Mouse (Mus musculus): ENCODE results near the gene Cdk17. TPM values are rescaled to one million over a fixed set of nuclear protein-coding genes. Genes with fewer than 3 reads are reported as not detected.

The Cdk17 gene
- polyA plus RNA-seq, 2 experiments, result 10.5 to 12.9 TPM

GRCm38 (mm10) chr10:93274277-93274696 lies 113.6 kb downstream of the Cdk17 start:
- Histone ChIP-seq H3K4me2 (ENCODE audit: low read depth) (no peak overlapping the region), H3K9me3 (ENCODE audit: control insufficient read depth, low read length) (no peaks in the 10 kb centered on the region), H3K36me3 (replicated peaks; ENCODE audit: control insufficient read depth, insufficient read depth, low read depth) (no peaks in the 10 kb centered on the region), H3K9ac (replicated peaks) (no peak overlapping the region), H3K4me1 (replicated peaks; ENCODE audit: control insufficient read depth in 2 of 2, insufficient read depth in 2 of 2, low read length in 1 of 2) (peaks cover 0 to 3% of the 10 kb centered on the region in 2 experiments; a peak in 1 of 4 replicates), H3K27me3 (ENCODE audit: control insufficient read depth, insufficient read depth, low read length) (no peaks in the 10 kb centered on the region), H3K4me3 (ENCODE audit: insufficient read depth in 1 of 2, low read depth in 2 of 2, low read length in 2 of 2) (no peak overlapping the region), H3K27ac (no peak overlapping the region)
- DNase-seq (ENCODE audit: low read depth in 3 of 3, low spot score in 3 of 3) (no peak), ATAC-seq (ENCODE audit: insufficient read depth) (no peak)
- no peak for TF ChIP-seq CTCF (IDR thresholded peaks at IDR 0.05; ENCODE audit: low read depth)
- no peak for TF ChIP-seq EP300 (IDR thresholded peaks at IDR 0.05; ENCODE audit: low read depth)
- WGBS (ENCODE audit: insufficient replicate concordance), result 39% methylated on average over 2 of the region's 2 CpGs

GRCm38 (mm10) chr10:93275212-93276136 lies 114.8 kb downstream of the Cdk17 start:
- WGBS (ENCODE audit: insufficient replicate concordance), result 69% methylated on average over 25 of the region's 25 CpGs
- no peak for DNase-seq (ENCODE audit: low read depth in 3 of 3, low spot score in 3 of 3)
- TF ChIP-seq EP300 (IDR thresholded peaks at IDR 0.05; ENCODE audit: low read depth), result no peak
- no peak for TF ChIP-seq CTCF (IDR thresholded peaks at IDR 0.05; ENCODE audit: low read depth)
- Histone ChIP-seq H3K9ac (replicated peaks) (no peak overlapping the region), H3K4me1 (replicated peaks; ENCODE audit: control insufficient read depth in 2 of 2, insufficient read depth in 2 of 2, low read length in 1 of 2) (peaks cover 0 to 3% of the 10 kb centered on the region in 2 experiments; a peak in 1 of 4 replicates), H3K4me3 (ENCODE audit: insufficient read depth in 1 of 2, low read depth in 2 of 2, low read length in 2 of 2) (no peak overlapping the region), H3K36me3 (replicated peaks; ENCODE audit: control insufficient read depth, insufficient read depth, low read depth) (no peaks in the 10 kb centered on the region), H3K4me2 (ENCODE audit: low read depth) (no peak overlapping the region), H3K27me3 (ENCODE audit: control insufficient read depth, insufficient read depth, low read length) (no peaks in the 10 kb centered on the region), H3K27ac (no peak overlapping the region), H3K9me3 (ENCODE audit: control insufficient read depth, low read length) (no peaks in the 10 kb centered on the region)
- no peak for ATAC-seq (ENCODE audit: insufficient read depth)

GRCm38 (mm10) chr10:93276349-93276763 lies 115.7 kb downstream of the Cdk17 start:
- Histone ChIP-seq H3K27ac (no peak overlapping the region), H3K9me3 (ENCODE audit: control insufficient read depth, low read length) (no peaks in the 10 kb centered on the region), H3K36me3 (replicated peaks; ENCODE audit: control insufficient read depth, insufficient read depth, low read depth) (no peaks in the 10 kb centered on the region), H3K27me3 (ENCODE audit: control insufficient read depth, insufficient read depth, low read length) (no peaks in the 10 kb centered on the region), H3K4me2 (ENCODE audit: low read depth) (peak overlapping the region; percentile 8), H3K4me3 (ENCODE audit: insufficient read depth in 1 of 2, low read depth in 2 of 2, low read length in 2 of 2) (no peak overlapping the region), H3K9ac (replicated peaks) (no peak overlapping the region), H3K4me1 (replicated peaks; ENCODE audit: control insufficient read depth in 2 of 2, insufficient read depth in 2 of 2, low read length in 1 of 2) (peaks cover 0 to 3% of the 10 kb centered on the region in 2 experiments; a peak in 1 of 4 replicates)
- ATAC-seq (ENCODE audit: insufficient read depth) (no peak), DNase-seq (ENCODE audit: low read depth in 3 of 3, low spot score in 3 of 3) (no peak)
- WGBS (ENCODE audit: insufficient replicate concordance), result 48% methylated on average over 16 of the region's 16 CpGs
- TF ChIP-seq CTCF (IDR thresholded peaks at IDR 0.05; ENCODE audit: low read depth), result no peak
- TF ChIP-seq EP300 (IDR thresholded peaks at IDR 0.05; ENCODE audit: low read depth), result no peak

GRCm38 (mm10) chr10:93276857-93277256 lies 116.2 kb downstream of the Cdk17 start:
- H3K27me3 ChIP-seq (ENCODE audit: control insufficient read depth, insufficient read depth, low read length), result no peaks in the 10 kb centered on the region
- H3K4me1 ChIP-seq (replicated peaks; ENCODE audit: control insufficient read depth in 2 of 2, insufficient read depth in 2 of 2, low read length in 1 of 2), result peaks cover 0 to 3% of the 10 kb centered on the region in 2 experiments; a peak in 1 of 4 replicates
- H3K36me3 ChIP-seq (replicated peaks; ENCODE audit: control insufficient read depth, insufficient read depth, low read depth), result no peaks in the 10 kb centered on the region
- H3K4me3 ChIP-seq (ENCODE audit: insufficient read depth in 1 of 2, low read depth in 2 of 2, low read length in 2 of 2), result no peak overlapping the region
- WGBS (ENCODE audit: insufficient replicate concordance), result 67% methylated on average over 9 of the region's 9 CpGs
- H3K9ac ChIP-seq (replicated peaks), result no peak overlapping the region
- no peak for DNase-seq (ENCODE audit: low read depth in 3 of 3, low spot score in 3 of 3)
- TF ChIP-seq CTCF (IDR thresholded peaks at IDR 0.05; ENCODE audit: low read depth), result no peak
- no peak for TF ChIP-seq EP300 (IDR thresholded peaks at IDR 0.05; ENCODE audit: low read depth)
- no peaks in the 10 kb centered on the region for H3K9me3 ChIP-seq (ENCODE audit: control insufficient read depth, low read length)
- no peak for ATAC-seq (ENCODE audit: insufficient read depth)
- H3K4me2 ChIP-seq (ENCODE audit: low read depth), result no peak overlapping the region; the same call in 1 of the 2 replicates
- no peak overlapping the region for H3K27ac ChIP-seq

GRCm38 (mm10) chr10:93278361-93278760 lies 117.7 kb downstream of the Cdk17 start:
- no peak overlapping the region for H3K4me3 ChIP-seq (ENCODE audit: insufficient read depth in 1 of 2, low read depth in 2 of 2, low read length in 2 of 2)
- WGBS (ENCODE audit: insufficient replicate concordance), result 73% methylated on average over 8 of the region's 8 CpGs
- DNase-seq (ENCODE audit: low read depth in 3 of 3, low spot score in 3 of 3) (no peak), ATAC-seq (ENCODE audit: insufficient read depth) (no peak)
- no peaks in the 10 kb centered on the region for H3K9me3 ChIP-seq (ENCODE audit: control insufficient read depth, low read length)
- TF ChIP-seq EP300 (IDR thresholded peaks at IDR 0.05; ENCODE audit: low read depth) (no peak), CTCF (IDR thresholded peaks at IDR 0.05; ENCODE audit: low read depth) (no peak)
- peaks cover 0 to 3% of the 10 kb centered on the region in 2 experiments; a peak in 1 of 4 replicates for H3K4me1 ChIP-seq (replicated peaks; ENCODE audit: control insufficient read depth in 2 of 2, insufficient read depth in 2 of 2, low read length in 1 of 2)
- H3K9ac ChIP-seq (replicated peaks), result no peak overlapping the region
- no peak overlapping the region for H3K4me2 ChIP-seq (ENCODE audit: low read depth)
- no peak overlapping the region for H3K27ac ChIP-seq
- no peaks in the 10 kb centered on the region for H3K36me3 ChIP-seq (replicated peaks; ENCODE audit: control insufficient read depth, insufficient read depth, low read depth)
- no peaks in the 10 kb centered on the region for H3K27me3 ChIP-seq (ENCODE audit: control insufficient read depth, insufficient read depth, low read length)
